Mouse (Mus musculus) forebrain, embryonic 14.5 days (tissue): ENCODE measurements at regions not wholly inside any gene's neighbourhood (a gene's known extent, or its start where the extent isn't known, plus 50 kb on each side); places are given as distances from the start of the nearest gene placed in this dataset.

Experiments used
- ATAC-seq: fragments of 200-750 bp; cut with Nextera tagmentation; 2 replicates; pipeline ENCODE4 v1.8.0; 2017; ENCODE audit warnings: mild to moderate bottlenecking, moderate library complexity
- DNase-seq: peaks from one replicate; pipeline ENCODE4 v3.0.0-alpha.2; 2015; ENCODE audit warnings: low spot score
- H3K27ac ChIP-seq: fragments of 300-500 bp; sonication (generic); 2 replicates; pipeline ENCODE4 v1.5.1; 2014; ENCODE audit warnings: low read depth, mild to moderate bottlenecking, control low read depth, low read length, moderate library complexity
- H3K27me3 ChIP-seq: fragments of 300-500 bp; sonication (generic); replicated peaks from 2 replicates; pipeline ENCODE4 v1.6.1; 2014; ENCODE audit warnings: low read length, control low read depth, mixed read lengths; ENCODE audit not compliant: control insufficient read depth, insufficient read depth
- H3K36me3 ChIP-seq: fragments of 300-500 bp; sonication (generic); 2 replicates; pipeline ENCODE4 v1.6.1; 2014; ENCODE audit warnings: low read length, control low read depth; ENCODE audit not compliant: control insufficient read depth, insufficient read depth
- H3K4me1 ChIP-seq: fragments of 300-500 bp; sonication (generic); 2 replicates; pipeline ENCODE4 v1.6.1; 2014; ENCODE audit warnings: antibody characterized with exemption, low read length, control low read depth; ENCODE audit not compliant: control insufficient read depth, insufficient read depth
- H3K4me2 ChIP-seq: fragments of 300-500 bp; sonication (generic); 2 replicates; pipeline ENCODE4 v1.6.1; 2014; ENCODE audit warnings: mild to moderate bottlenecking, control low read depth, low read length
- H3K4me3 ChIP-seq: fragments of 300-500 bp; sonication (generic); 2 replicates; pipeline ENCODE4 v1.5.1; 2014; ENCODE audit warnings: low read depth, low read length, control low read depth
- H3K9ac ChIP-seq: fragments of 300-500 bp; sonication (generic); 2 replicates; pipeline ENCODE4 v1.6.1; 2014; ENCODE audit warnings: mild to moderate bottlenecking, low read length, control low read depth, moderate library complexity
- H3K9me3 ChIP-seq: fragments of 300-500 bp; sonication (generic); replicated peaks from 2 replicates; pipeline ENCODE4 v1.6.1; 2016; ENCODE audit warnings: low read length, control low read depth, mixed read lengths; ENCODE audit not compliant: control insufficient read depth
- WGBS: fragments of 180-500 bp; shearing (Covaris S2); extraction: QIAGEN DNeasy Blood & Tissue Kit; methylation state at CpG from one replicate; pipeline ENCODE4 v1.1.7; 2014; 5-methylcytosine and 5-hydroxymethylcytosine counted together

DNA sequence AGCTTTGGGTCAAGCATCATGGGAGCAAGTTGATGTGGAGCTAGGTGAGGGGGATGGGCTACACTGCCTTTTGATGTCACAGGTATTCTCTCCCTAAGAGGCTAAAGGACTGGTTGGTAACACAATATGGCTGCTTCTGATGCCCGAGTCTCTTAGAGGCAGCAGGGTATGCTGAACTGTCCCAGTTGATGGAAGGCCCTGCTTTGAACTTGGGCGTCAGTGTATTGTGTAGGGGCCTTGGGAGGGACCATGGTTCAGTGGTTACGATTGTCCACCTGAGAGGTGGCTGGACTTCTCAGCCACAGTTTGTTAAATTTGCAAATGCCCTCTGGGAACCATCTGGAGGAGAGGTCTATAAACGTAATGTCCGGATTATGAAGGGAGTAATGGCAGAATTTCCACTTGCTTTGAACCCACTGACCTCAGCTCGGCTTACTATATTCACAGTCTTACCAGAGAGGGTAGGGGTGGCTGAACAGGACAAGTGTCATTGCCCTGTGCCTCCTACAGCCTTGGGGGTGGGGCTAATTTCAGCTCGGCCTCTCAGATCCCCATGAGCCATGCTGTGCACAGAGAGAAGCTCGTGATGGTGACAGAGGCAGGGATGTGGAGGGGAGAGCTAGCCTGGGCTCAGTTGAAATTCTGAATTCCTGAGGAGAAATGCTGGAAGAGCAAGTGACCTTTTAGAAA is 442.6 kb upstream of the Mgmt start:
- no peaks in the 10 kb centered on the region for H3K4me1 ChIP-seq
- no peak for DNase-seq
- ATAC-seq = no peak
- no peaks in the 10 kb centered on the region for H3K27me3 ChIP-seq
- no peak overlapping the region for H3K4me3 ChIP-seq
- no peak overlapping the region for H3K4me2 ChIP-seq
- no peak overlapping the region for H3K27ac ChIP-seq
- WGBS = 78% methylated on average over 8 of the region's 8 CpGs
- no peak overlapping the region for H3K9ac ChIP-seq
- no peaks in the 10 kb centered on the region for H3K9me3 ChIP-seq
- no peaks in the 10 kb centered on the region for H3K36me3 ChIP-seq

DNA sequence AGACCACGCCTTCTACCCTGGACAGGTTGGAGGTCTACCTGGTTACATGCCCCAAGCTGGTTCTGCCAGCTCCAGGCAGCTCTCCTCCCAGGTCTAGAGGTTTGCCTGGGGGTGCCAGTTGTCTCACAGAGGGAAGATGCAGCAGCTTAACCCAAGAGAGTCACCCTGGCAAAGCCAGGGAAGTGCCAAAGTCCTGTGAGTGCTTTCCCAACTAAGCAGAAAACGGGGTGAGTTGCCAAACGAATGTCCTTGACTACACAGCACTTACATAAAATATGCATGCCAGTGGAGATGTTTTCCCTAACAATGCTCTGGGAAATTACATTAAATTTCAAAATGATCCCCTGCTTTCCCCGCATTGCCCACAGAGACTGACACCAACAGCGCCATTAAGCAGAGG is 441.9 kb upstream of the Mgmt start:
- Histone ChIP-seq H3K4me3 (no peak overlapping the region), H3K4me1 (no peaks in the 10 kb centered on the region), H3K27ac (no peak overlapping the region), H3K9me3 (no peaks in the 10 kb centered on the region), H3K36me3 (no peaks in the 10 kb centered on the region), H3K9ac (no peak overlapping the region), H3K4me2 (no peak overlapping the region), H3K27me3 (no peaks in the 10 kb centered on the region)
- WGBS = 62% methylated on average over 5 of the region's 5 CpGs
- no peak for ATAC-seq
- DNase-seq = no peak

DNA sequence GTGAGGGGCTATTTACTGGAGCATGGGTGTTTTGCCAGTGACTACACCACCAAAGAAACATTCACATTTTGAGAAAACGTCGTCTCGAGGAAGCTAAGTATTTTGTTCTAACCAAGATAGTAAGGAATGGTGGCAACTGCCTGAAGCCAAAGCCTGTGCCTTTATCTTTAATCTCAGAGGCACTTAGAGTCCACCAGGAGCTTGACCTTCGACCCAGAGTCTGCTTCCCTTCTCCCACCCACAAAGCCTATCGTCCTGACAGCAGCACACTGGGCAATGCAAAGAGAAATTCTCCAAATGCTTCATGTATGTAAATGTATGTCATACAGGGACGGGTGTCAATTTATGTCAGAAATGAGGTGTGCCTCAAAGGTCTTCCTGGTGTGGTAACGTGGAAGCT is 437.2 kb upstream of the Mgmt start:
- Histone ChIP-seq H3K36me3 (no peaks in the 10 kb centered on the region), H3K4me1 (no peaks in the 10 kb centered on the region), H3K9me3 (no peaks in the 10 kb centered on the region), H3K9ac (no peak overlapping the region), H3K4me3 (no peak overlapping the region), H3K4me2 (no peak overlapping the region), H3K27me3 (no peaks in the 10 kb centered on the region), H3K27ac (no peak overlapping the region)
- 71% methylated on average over 7 of the region's 7 CpGs for WGBS
- ATAC-seq (no peak), DNase-seq (no peak)

DNA sequence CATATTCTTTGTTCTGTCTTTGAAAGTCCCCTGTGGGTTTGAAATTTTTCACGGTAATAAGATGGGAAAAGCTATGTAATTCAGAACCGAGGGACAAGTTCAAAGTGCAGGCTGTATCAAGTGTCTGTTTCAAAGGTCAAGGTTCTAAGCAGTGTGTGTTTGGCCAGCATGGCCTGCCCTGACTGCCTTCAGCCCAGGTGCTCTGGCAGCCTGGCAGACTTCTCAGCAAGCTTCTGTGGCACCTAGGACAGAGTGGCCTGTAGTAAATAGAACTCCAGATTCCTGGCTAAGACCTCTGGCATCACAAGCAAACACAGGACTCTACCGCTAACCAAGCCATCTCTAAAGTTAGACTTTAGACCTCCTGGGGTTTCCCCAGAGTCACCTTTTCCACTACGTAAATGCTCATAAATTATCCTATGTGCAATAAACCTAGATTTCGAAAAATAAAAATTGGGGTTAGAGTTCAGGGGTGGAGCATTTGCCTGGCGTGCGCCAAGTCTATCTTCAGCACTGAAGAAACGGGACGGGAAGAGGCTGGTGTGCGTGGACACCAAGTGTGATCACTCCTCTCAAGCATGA is 436.5 kb upstream of the Mgmt start:
- WGBS = 91% methylated on average over 10 of the region's 10 CpGs
- Histone ChIP-seq H3K27ac (no peak overlapping the region), H3K4me3 (no peak overlapping the region), H3K4me1 (no peaks in the 10 kb centered on the region), H3K27me3 (no peaks in the 10 kb centered on the region), H3K9me3 (no peaks in the 10 kb centered on the region), H3K4me2 (no peak overlapping the region), H3K9ac (no peak overlapping the region), H3K36me3 (no peaks in the 10 kb centered on the region)
- DNase-seq = no peak
- no peak for ATAC-seq

DNA sequence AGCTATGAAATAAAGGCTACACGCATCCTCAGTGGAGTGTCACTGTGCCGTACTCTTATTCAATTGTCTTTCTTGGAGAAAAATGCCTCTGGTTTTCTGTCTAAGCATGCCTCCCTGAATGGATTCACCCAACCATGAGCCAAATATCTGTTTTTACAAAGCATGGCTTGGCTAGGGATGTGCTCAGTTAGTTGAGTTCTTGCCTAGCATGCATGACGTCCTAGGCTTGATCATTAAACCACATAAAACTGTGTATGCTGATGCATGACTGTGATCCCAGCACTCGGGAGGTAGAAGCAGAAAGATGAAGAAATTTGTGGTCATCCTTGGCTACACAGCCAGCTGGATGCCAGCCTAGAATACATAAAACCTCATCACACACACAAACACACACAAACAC is 417.3 kb upstream of the Mgmt start:
- Histone ChIP-seq H3K9me3 (no peaks in the 10 kb centered on the region), H3K36me3 (no peaks in the 10 kb centered on the region), H3K4me1 (no peaks in the 10 kb centered on the region), H3K27me3 (peaks cover 18% of the 10 kb centered on the region; the same call in 1 of the 2 replicates), H3K4me2 (no peak overlapping the region), H3K9ac (no peak overlapping the region), H3K4me3 (no peak overlapping the region), H3K27ac (no peak overlapping the region)
- no peak for DNase-seq
- 68% methylated on average over 4 of the region's 4 CpGs for WGBS
- ATAC-seq = no peak

DNA sequence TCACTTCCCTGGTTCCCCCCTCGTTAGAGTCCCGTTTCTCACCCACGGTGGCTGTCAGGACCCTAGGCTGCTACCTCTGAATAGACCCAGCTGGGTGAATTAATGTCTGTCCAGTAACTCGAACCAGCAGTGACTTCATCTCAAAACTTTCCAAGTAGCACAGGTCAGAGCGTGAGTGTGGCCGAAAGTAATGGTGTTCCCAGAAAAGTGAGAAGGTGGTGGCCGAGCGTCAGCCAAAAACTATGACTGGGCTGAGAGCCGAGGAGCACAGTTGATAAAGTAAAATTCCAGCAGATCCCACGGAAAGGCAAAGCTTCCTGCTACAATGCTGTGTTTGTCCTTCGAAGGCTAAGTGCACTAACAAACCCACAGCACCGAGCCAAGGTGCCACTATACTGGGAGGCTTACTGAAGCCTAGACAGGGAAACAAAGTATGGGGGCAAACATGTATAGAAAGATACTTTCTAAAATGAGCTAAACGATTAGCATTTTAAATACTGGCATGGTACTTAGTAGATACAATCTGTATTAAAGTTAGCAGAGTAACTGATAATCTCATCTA is 413.7 kb upstream of the Mgmt start:
- DNase-seq (no peak), ATAC-seq (no peak)
- Histone ChIP-seq H3K4me1 (no peaks in the 10 kb centered on the region), H3K4me3 (no peak overlapping the region), H3K9ac (no peak overlapping the region), H3K27ac (no peak overlapping the region), H3K9me3 (no peaks in the 10 kb centered on the region), H3K27me3 (peaks cover 30% of the 10 kb centered on the region), H3K4me2 (no peak overlapping the region), H3K36me3 (no peaks in the 10 kb centered on the region)
- 57% methylated on average over 13 of the region's 13 CpGs for WGBS

DNA sequence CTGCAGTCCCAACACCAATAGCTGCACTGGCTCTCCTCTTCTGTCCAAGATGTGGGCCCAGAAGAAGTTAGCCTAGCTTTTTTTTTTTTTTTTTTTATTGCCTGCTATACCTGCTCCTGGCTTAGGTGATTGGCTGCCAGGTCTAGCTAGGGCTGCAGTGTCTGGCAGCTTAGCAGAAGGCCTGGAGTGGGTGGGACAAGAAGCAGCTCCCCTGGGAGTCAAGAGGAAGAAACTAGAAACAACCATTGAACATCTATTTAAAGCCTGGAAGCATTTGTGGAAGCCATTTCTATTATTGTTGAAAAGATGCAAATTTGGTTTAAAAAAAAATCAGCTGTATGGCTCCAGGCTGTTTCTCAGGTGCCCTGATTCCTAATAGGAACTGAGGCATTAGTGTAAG is 411.2 kb upstream of the Mgmt start:
- peaks cover 45% of the 10 kb centered on the region for H3K27me3 ChIP-seq
- no peak overlapping the region for H3K4me3 ChIP-seq
- no peak for ATAC-seq

DNA sequence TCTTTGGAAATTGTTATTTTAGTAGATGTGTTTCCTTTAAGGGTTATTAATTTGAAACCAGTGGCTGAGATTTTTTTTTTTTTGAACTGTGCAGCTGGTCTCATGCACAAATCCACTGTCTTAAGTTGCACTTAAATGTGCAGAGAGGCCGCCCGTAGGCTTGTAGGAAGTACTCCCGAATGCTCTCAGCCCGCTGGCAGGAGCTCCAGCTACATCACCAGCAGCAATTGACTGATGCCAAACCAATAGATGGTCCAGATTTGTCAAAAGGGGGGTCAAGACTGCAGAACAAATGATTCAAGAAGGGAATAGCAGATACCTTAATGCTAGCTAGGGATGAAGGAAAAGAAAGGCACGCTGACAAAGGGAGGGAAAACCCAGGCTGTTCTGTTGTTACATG is 406.9 kb upstream of the Mgmt start:
- H3K4me3 ChIP-seq = no peak overlapping the region
- no peak overlapping the region for H3K27ac ChIP-seq
- ATAC-seq (no peak), DNase-seq (no peak)
- H3K36me3 ChIP-seq = no peaks in the 10 kb centered on the region
- WGBS = 19% methylated on average over 5 of the region's 5 CpGs
- H3K4me2 ChIP-seq = no peak overlapping the region
- peaks cover 66% of the 10 kb centered on the region for H3K27me3 ChIP-seq
- H3K9me3 ChIP-seq = no peaks in the 10 kb centered on the region
- peaks cover 11% of the 10 kb centered on the region for H3K4me1 ChIP-seq
- no peak overlapping the region for H3K9ac ChIP-seq

More for the DNA sequence above, 411.2 kb upstream of the Mgmt start:
- Histone ChIP-seq H3K9ac (no peak overlapping the region), H3K27ac (no peak overlapping the region), H3K4me1 (no peaks in the 10 kb centered on the region), H3K4me2 (no peak overlapping the region), H3K9me3 (no peaks in the 10 kb centered on the region), H3K36me3 (no peaks in the 10 kb centered on the region)
- no peak for DNase-seq

DNA sequence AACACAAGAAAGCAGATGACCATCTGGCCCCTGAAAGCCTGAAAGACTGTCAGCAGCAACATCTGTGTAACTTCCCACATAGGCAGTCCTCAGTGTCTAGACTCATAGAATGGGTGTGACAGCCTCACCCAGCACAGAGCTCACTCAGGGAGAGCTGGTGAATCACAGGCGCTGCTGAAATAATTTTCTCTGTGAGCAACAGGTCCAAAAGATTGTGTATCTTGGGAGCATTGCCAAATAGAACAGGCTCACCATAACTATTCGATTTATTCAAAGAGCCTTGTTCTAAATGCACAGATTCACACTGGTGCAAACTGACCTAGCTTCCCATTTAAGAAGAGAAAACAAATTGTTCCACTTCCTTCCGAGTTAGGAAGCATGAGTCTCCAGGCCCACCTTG is 399.6 kb upstream of the Mgmt start:
- Histone ChIP-seq H3K4me1 (peaks cover 23% of the 10 kb centered on the region), H3K9ac (no peak overlapping the region), H3K27me3 (peaks cover 81% of the 10 kb centered on the region), H3K4me3 (no peak overlapping the region), H3K27ac (no peak overlapping the region), H3K9me3 (no peaks in the 10 kb centered on the region), H3K4me2 (no peak overlapping the region), H3K36me3 (no peaks in the 10 kb centered on the region)
- 68% methylated on average over 3 of the region's 3 CpGs for WGBS
- ATAC-seq (no peak), DNase-seq (no peak)
